Mouse (Mus musculus) kidney, embryonic 16.5 days (tissue): ENCODE results near the gene Car6. TPM values are rescaled to one million over a fixed set of nuclear protein-coding genes. Genes with fewer than 3 reads are reported as not detected.

ENCODE experiments used
- ATAC-seq: fragments of 200-750 bp; cut with Nextera tagmentation; 2 replicates; pipeline ENCODE4 v1.8.0; 2017; ENCODE audit warnings: moderate TSS enrichment; ENCODE audit not compliant: low FRiP score, low TSS enrichment
- H3K27ac ChIP-seq: fragments of 300-500 bp; sonication (generic); 2 replicates; pipeline ENCODE4 v1.5.1; 2014; ENCODE audit warnings: low read length
- H3K27me3 ChIP-seq: fragments of 300-500 bp; sonication (generic); 2 replicates; pipeline ENCODE4 v1.6.1; 2014; ENCODE audit warnings: low read length, control low read depth, mixed read lengths; ENCODE audit not compliant: insufficient read depth
- H3K36me3 ChIP-seq: fragments of 300-500 bp; sonication (generic); 2 replicates; pipeline ENCODE4 v1.6.1; 2014; ENCODE audit warnings: low read length, control low read depth, mixed read lengths; ENCODE audit not compliant: insufficient read depth
- H3K4me1 ChIP-seq: fragments of 300-500 bp; sonication (generic); 2 replicates; pipeline ENCODE4 v1.6.1; 2014; ENCODE audit warnings: low read length, control low read depth, mixed read lengths; ENCODE audit not compliant: insufficient read depth
- H3K4me2 ChIP-seq: fragments of 300-500 bp; sonication (generic); replicated peaks from 2 replicates; pipeline ENCODE4 v1.6.1; 2014; ENCODE audit warnings: low read depth, low read length
- H3K4me3 ChIP-seq: fragments of 300-500 bp; sonication (generic); 2 replicates; pipeline ENCODE4 v1.5.1; 2014; ENCODE audit warnings: mild to moderate bottlenecking, low read length
- H3K9ac ChIP-seq: fragments of 300-500 bp; sonication (generic); replicated peaks from 2 replicates; pipeline ENCODE4 v1.6.1; 2014; ENCODE audit warnings: low read length
- H3K9me3 ChIP-seq: fragments of 300-500 bp; sonication (generic); 2 replicates; pipeline ENCODE4 v1.6.1; 2016; ENCODE audit warnings: low read length, control low read depth
- WGBS: fragments of 180-500 bp; shearing (Covaris S2); extraction: QIAGEN DNeasy Blood & Tissue Kit; methylation state at CpG from one replicate; pipeline ENCODE4 v1.1.7; 2014; 5-methylcytosine and 5-hydroxymethylcytosine counted together
- polyA plus RNA-seq: library from polyadenylated mRNA; unstranded; fragments of >200 nt; fragmentation: Nextera tagmentation; extraction: Ambion mirVana; gene quantifications from 2 replicates; pipeline ENCODE4 v1.2.1, GENCODE M21; 2015

The Car6 gene
- polyA plus RNA-seq, 1 experiment from 2014 or later: 0.29 TPM

DNA sequence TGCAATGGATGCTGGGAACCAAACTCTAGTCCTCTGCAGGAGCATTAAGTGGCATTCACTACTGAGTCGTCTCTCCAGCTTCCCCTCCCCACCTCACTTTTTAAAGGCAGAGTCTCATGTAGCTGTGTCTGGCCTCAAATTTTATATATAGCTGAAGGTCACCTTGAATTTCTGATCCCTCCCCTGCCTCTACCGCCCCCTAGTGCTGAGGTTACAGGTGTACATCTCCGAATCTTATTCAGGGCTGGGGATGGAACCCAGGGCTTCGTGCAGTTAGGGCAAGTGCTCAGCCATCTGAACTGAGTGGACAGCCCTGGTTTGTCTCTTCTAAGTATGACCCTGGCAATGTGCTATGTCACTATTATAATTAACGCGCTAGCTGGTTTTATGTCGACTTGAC, 50.1 kb downstream of the Car6 start:
- H3K27ac ChIP-seq: no peak overlapping the region
- H3K27me3 ChIP-seq: no peaks in the 10 kb centered on the region
- no peak for ATAC-seq
- H3K4me1 ChIP-seq: no peaks in the 10 kb centered on the region
- no peak overlapping the region for H3K9ac ChIP-seq
- no peaks in the 10 kb centered on the region for H3K36me3 ChIP-seq
- 76% methylated on average over 7 of the region's 7 CpGs for WGBS
- H3K9me3 ChIP-seq: peaks cover 5% of the 10 kb centered on the region; the same call in 1 of the 2 replicates
- no peak overlapping the region for H3K4me3 ChIP-seq
- no peak overlapping the region for H3K4me2 ChIP-seq

DNA sequence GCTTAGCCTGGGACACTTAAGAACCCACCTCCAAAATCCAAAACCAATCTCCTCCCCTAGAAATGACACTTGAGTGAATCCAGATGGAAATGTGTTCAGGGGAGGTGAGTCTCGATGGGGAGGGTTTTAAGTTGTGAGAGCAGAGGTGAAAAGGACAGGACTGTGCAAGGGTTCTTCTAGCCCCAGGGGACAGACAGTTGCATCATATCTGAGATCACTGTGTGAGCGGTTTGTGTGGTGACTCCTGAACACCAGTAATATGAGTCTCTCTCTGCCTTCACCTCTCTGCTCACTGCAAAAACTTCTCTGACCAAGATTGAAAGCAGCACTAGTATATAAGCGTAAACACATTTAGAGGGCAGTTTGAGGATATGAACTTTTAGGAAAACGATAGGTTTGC, 54.8 kb downstream of the Car6 start:
- Histone ChIP-seq H3K4me3 (no peak overlapping the region), H3K9ac (no peak overlapping the region), H3K36me3 (no peaks in the 10 kb centered on the region), H3K4me2 (no peak overlapping the region), H3K27me3 (no peaks in the 10 kb centered on the region), H3K9me3 (peaks cover 5% of the 10 kb centered on the region; the same call in 1 of the 2 replicates), H3K27ac (no peak overlapping the region), H3K4me1 (no peaks in the 10 kb centered on the region)
- ATAC-seq: no peak
- 66% methylated on average over 4 of the region's 4 CpGs for WGBS

GRCm38 (mm10) chr4:150144242-150144641, 56.9 kb downstream of the Car6 start:
- Histone ChIP-seq H3K4me2 (no peak overlapping the region), H3K4me1 (no peaks in the 10 kb centered on the region), H3K9ac (no peak overlapping the region), H3K36me3 (no peaks in the 10 kb centered on the region), H3K27ac (no peak overlapping the region), H3K4me3 (no peak overlapping the region), H3K9me3 (peaks cover 5% of the 10 kb centered on the region; the same call in 1 of the 2 replicates), H3K27me3 (no peaks in the 10 kb centered on the region)
- WGBS: 26% methylated on average over 12 of the region's 12 CpGs
- ATAC-seq: no peak

GRCm38 (mm10) chr4:150140346-150140745, 60.8 kb downstream of the Car6 start:
- Histone ChIP-seq H3K9me3 (no peaks in the 10 kb centered on the region), H3K4me2 (no peak overlapping the region), H3K4me1 (peaks cover 7% of the 10 kb centered on the region; the same call in 1 of the 2 replicates), H3K9ac (no peak overlapping the region), H3K36me3 (no peaks in the 10 kb centered on the region), H3K27me3 (no peaks in the 10 kb centered on the region), H3K4me3 (no peak overlapping the region), H3K27ac (no peak overlapping the region)
- no peak for ATAC-seq
- WGBS: 81% methylated on average over 7 of the region's 7 CpGs

DNA sequence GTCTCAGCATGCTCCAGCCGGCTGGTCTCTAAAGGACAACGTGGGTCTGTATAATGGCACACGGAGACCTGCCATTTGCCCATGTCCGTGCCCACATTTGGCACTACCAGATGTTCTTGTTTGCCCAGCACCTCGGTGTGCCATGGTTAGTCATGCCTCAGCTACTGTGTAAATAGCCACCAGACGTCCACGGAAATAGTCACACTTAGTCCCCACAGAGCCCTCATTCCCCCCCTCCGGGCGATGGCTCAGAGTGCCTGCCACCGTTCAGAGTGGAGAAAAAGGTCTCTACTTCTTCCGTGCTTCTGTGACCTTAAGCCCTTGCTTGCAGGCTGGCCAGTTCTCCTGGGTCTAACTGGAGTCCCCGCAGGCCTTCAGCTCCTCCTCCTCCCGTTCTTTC, 62.0 kb downstream of the Car6 start:
- Histone ChIP-seq H3K9ac (no peak overlapping the region), H3K36me3 (no peaks in the 10 kb centered on the region), H3K4me3 (no peak overlapping the region), H3K4me2 (no peak overlapping the region), H3K9me3 (no peaks in the 10 kb centered on the region), H3K27me3 (no peaks in the 10 kb centered on the region), H3K4me1 (peaks cover 7% of the 10 kb centered on the region; the same call in 1 of the 2 replicates), H3K27ac (no peak overlapping the region)
- no peak for ATAC-seq
- 47% methylated on average over 13 of the region's 13 CpGs for WGBS

DNA sequence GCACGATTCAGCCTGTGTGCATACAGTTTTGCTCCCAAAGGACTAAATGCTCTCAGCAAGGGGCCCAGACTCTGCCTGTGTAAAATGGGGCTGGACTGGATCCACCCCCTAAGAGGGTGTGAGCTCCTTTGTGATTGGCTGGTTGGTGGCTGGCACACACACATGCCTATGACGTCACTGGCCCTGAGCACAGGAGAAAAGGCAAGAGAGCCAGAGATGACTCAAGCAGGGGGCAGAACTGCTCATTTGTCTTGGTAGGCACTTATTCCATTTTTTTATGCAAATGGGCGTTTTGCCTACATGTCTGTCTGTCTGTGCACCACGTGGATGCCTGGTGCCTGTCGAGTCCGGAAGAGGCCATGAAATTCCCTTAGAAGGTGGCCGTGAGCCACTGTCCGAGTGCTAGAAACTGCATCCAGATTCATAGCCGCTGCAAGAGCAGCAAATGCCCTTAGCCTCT, 63.0 kb downstream of the Car6 start:
- H3K9me3 ChIP-seq: no peaks in the 10 kb centered on the region
- H3K4me3 ChIP-seq: peak overlapping the region; percentile 22
- WGBS: 21% methylated on average over 9 of the region's 9 CpGs

GRCm38 (mm10) chr4:150137368-150138083, 63.6 kb downstream of the Car6 start:
- 84% methylated on average over 7 of the region's 7 CpGs for WGBS
- H3K36me3 ChIP-seq: no peaks in the 10 kb centered on the region
- no peak overlapping the region for H3K4me2 ChIP-seq
- H3K4me3 ChIP-seq: no peak overlapping the region
- no peak overlapping the region for H3K9ac ChIP-seq
- no peak overlapping the region for H3K27ac ChIP-seq
- H3K27me3 ChIP-seq: no peaks in the 10 kb centered on the region
- H3K9me3 ChIP-seq: no peaks in the 10 kb centered on the region
- no peak for ATAC-seq
- H3K4me1 ChIP-seq: peaks cover 17% of the 10 kb centered on the region

More for the DNA sequence above, 63.0 kb downstream of the Car6 start:
- H3K9ac ChIP-seq: 0 out of 2 replicates have a peak overlapping the region, but pooled peaks have one; percentile 13
- peaks cover 11% of the 10 kb centered on the region; the same call in 1 of the 2 replicates for H3K4me1 ChIP-seq
- peak overlapping the region; percentile 41 for H3K4me2 ChIP-seq
- H3K27ac ChIP-seq: no peak overlapping the region
- no peaks in the 10 kb centered on the region for H3K27me3 ChIP-seq
- no peaks in the 10 kb centered on the region for H3K36me3 ChIP-seq
- ATAC-seq: peak; percentile 68

Other genes with a start within 250 kb of the Car6 start
- 10.9 and 14.2 TPM in 2 replicates for gene Spsb1, start 246.3 kb downstream of the Car6 start, polyA plus RNA-seq
- gene H6pd, start 192.3 kb downstream of the Car6 start, polyA plus RNA-seq: 22.8 and 24.7 TPM in 2 replicates
- 0.40 and 0.51 TPM in 2 replicates for gene Gpr157, start 114.0 kb downstream of the Car6 start, polyA plus RNA-seq
- 2.2 and 2.5 TPM in 2 replicates for gene Slc2a5, start 82.0 kb downstream of the Car6 start, polyA plus RNA-seq
- gene Slc2a7, start 52.4 kb downstream of the Car6 start, polyA plus RNA-seq: not detected in 2 replicates
- 1,990 and 2,045 TPM in 2 replicates for gene Eno1, start 35.4 kb upstream of the Car6 start, polyA plus RNA-seq
- gene Rere, start 80.3 kb upstream of the Car6 start, polyA plus RNA-seq: 30.7 and 40.6 TPM in 2 replicates